15 mouse cellular contexts compared by ENCODE assay signal in genomic region chr8:78284805-78285204, GRCm38 (mm10).
"Had no signal": no experiment of that assay in that cellular context is flagged by ENCODE, and none has a peak within 500 bp of the region (broad histone marks: within the 10 kb centered on the region; RNA-seq: fewer than 3 reads in every experiment).

No protein-coding gene starts in this region.

- H3K9ac ChIP-seq: liver, postnatal 0 days; lung, embryonic 15.5 days; midbrain, embryonic 13.5 days; midbrain, embryonic 15.5 days; neural tube, embryonic 12.5 days; stomach, embryonic 15.5 days had no signal

- DNase-seq: liver, postnatal 0 days; lung, adult 2 months; lung, postnatal 14 days; lung, postnatal 36 days; right cerebral cortex, postnatal 14 days; thymus, adult 18-20 months; thymus, postnatal 14 days; thymus, postnatal 36 days had no signal

- H3K4me3 ChIP-seq: lung, embryonic 15.5 days; megakaryocyte, embryonic 14.5 days; midbrain, embryonic 13.5 days; midbrain, embryonic 15.5 days; neural tube, embryonic 12.5 days; stomach, embryonic 15.5 days had no signal

- H3K4me1 ChIP-seq: lung, embryonic 15.5 days; megakaryocyte, embryonic 14.5 days; midbrain, embryonic 13.5 days; midbrain, embryonic 15.5 days; neural tube, embryonic 12.5 days; stomach, embryonic 15.5 days had no signal

- H3K9me3 ChIP-seq: lung, embryonic 15.5 days; midbrain, embryonic 13.5 days; midbrain, embryonic 15.5 days; neural tube, embryonic 12.5 days; stomach, embryonic 15.5 days had no signal

- H3K27me3 ChIP-seq: lung, embryonic 15.5 days; megakaryocyte, embryonic 14.5 days; midbrain, embryonic 13.5 days; midbrain, embryonic 15.5 days; neural tube, embryonic 12.5 days; stomach, embryonic 15.5 days had no signal

- H3K27ac ChIP-seq: lung, embryonic 15.5 days; macrophage; midbrain, embryonic 13.5 days; midbrain, embryonic 15.5 days; neural tube, embryonic 12.5 days; stomach, embryonic 15.5 days had no signal

- H3K36me3 ChIP-seq: lung, embryonic 15.5 days; midbrain, embryonic 13.5 days; midbrain, embryonic 15.5 days; neural tube, embryonic 12.5 days; stomach, embryonic 15.5 days had no signal
